Mouse (Mus musculus) layer of hippocampus, postnatal 36 days (tissue): ENCODE results near the gene Pomt2. TPM values are rescaled to one million over a fixed set of nuclear protein-coding genes. Genes with fewer than 3 reads are reported as not detected.
"Not testable (repeated sequence)": the region's sequence is repeated elsewhere in the genome, so short reads cannot be mapped to it uniquely, and the experiment has no call there.

Experiments used
- DNase-seq, 2 experiments: peaks; one replicate each; pipeline ENCODE4 v3.0.0; 2022
- total RNA-seq, 2 experiments: library from RNA; stranded (reverse); gene quantifications; 2 replicates each; pipeline ENCODE4 v1.2.3; 2021

Pomt2 gene
- 10 to 100 TPM; 17.5 TPM for total RNA-seq

DNA sequence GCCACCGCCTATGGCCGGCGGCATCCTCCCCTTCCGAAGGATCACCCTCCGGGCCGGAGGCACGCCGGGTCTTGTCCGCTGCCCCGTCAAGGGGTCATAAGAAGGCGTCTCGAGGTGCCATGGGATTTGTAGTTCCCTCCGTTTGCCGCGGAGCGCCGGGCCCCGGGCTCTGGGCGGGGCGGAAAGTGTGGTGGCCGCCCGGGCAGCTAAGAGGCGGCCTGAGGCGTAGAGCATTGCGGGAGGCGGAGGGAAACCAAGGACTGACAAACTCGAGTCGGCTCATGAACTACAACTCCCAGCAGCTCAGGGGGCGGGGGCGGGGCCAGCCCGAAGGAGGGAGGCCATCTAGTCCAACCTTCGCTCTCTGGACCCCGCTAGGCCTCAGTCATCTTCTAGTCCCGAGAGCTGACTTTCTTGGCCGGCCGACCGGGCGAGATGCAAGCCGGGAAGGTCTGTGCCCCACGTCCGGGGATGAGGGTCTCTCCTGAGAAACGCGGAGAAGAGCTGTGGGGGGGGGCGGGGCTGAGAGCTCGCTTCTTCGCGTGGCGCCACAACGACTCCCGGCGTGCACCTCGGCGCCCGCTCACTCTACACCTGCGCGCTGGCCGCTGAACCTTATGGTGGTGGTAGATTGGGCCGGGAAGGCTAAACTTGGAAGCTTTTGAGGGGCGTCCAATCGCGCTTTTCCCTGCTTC is at the start of gene Pomt2:
Pomt2 (minus strand) TSS at position 574 of the 695 bp plus-strand sequence.
- DNase-seq: peak; percentile 93 to 94

DNA sequence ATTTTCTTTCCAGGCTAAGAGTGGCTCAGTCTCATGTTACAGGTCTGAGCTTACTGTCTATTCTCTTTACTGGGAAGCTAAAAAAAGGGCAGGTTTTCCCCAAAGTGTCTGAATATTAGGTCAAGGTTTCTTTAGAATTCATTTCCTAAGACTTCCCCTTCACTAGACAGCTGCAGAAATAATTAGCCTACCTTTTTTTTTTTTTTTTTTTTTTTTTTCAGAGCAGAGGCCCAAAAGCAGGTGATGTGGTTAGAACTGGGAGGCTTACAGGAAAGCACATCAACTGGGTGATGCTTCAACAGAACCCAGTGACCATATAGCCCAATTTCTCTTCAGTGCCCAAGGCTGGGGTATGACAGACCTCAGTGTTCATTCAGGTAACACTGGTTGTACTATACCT is 48.5 kb upstream of the Pomt2 start:
- no peak for DNase-seq

DNA sequence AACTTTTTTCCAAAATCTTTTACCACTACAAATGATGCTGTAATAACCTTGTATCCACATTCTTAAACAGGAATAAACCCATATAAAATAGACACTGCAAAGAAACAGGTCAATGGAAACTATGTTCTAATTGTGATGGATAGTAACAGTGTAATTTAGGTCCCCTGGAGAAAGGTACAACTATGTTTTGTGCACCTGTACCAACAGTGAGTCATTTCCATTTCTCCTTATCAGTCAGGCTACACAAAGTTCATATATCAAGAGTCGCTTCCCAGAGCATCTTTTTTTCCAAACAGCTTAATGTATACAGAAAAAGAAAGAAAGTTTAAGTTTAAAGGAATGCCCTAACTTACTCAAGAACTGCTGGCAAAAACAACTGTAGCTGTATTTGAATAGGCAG is 47.3 kb upstream of the Pomt2 start:
- no peak for DNase-seq

DNA sequence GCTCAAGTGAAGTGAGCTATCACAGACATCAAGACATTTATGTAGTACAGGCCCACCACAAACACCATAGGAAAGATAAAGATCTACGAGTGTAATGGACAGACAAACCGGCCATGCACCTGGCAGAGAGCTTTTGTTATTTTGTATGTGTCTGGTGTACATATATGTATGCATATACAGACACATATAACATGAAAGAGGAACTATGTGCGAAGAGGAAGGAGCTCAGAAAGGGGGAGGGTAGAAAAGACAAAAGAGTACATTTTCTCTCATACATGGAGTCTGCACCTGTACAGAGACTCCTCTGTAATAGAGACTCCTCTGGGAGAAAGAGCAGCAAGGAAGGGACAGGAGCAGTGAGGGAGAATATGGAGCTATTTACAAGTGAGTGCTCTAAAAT is 45.2 kb upstream of the Pomt2 start:
- DNase-seq: no peak

DNA sequence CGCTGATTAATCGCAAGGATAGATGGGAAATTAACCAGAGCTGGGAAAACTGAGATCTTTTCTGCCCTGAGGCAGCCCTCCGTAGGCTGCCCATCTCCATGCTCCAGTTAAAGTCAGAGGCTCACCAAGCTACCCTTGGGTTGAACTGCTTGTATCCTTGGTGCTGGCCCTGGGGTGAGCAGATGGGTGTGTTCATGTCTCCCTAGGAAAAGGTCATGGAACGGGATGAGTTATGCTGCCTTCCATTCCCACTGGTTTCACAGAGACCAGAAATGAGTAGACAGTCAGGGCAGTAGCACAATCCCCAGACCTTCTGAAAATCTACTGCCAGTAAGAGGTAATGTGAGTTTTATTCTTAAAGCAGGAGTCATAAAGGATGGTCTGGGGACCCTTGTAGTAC is 29.9 kb upstream of the Pomt2 start:
- DNase-seq: no peak

DNA sequence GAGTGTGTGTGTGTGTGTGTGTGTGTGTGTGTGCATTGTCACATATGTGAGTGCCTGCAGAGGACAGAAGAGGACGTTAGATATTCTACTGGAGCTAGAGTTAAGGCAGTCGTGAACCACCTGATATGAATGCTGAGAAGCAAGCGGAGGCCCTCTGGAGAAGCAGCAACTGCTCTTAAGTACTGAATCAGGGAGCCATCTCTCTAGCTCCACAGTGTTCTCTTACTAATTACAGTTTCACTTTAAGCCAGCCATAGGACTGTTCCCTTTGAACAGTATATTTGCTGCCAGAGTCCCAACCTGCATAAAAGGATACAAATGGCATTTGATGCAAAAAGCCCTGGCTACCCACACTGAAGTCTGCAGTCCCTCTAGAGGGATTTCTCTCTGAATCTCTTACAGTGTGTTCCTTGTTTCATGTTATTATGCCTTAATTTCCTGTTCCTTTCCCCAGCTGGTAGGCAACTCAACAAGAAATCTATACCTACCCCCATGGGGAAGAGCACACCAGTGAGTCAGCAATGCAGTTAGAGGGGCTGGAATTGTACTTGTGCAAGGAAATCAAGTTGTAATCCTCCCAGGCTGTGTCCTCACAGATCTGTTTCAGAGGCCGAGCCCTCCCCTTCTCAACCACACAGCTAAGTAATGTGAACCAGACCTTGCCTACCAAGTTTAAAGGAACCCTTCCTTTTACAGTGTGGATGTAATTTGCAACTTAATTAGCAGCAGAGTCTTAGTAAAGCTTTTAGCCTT is 27.6 kb upstream of the Pomt2 start:
- DNase-seq: no peak

DNA sequence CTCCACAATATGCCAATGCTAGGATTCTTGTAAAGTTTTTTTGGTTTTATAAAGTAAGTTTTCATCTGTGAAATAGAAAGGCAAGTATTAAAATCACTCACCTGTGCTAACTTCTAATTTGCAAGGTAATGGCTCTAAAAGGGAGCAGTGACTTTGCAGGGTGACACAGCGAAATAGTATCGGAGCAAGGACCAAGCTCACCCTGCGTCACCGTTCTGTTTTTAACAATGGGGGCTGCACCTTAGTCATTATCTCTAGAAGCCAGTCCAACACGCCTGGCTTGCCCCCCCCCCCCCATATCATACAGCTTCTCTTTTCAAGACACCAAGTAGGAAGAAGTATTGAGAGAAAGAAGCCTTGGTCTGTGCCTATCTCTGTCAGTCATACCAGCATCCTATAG is 13.0 kb upstream of the Pomt2 start:
- DNase-seq: no peak

DNA sequence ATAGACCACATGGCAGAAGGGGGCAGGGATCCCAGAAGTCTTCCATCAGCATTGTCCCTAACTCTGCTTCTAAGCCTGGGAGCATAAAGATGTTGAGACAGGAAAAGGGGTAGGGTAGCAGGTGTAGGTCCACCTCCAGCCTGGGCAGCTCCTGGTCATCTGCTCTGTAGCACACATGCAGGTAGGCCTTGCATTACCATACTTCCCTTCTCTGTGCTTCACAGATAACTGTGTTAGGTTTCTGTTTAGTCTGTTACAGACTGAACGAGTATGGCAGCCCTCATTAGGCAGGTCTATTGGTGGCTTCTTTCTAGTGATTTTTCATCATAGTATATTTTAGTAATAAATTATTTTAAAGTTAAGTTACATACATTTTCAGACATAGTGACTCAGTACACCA is 12.5 kb upstream of the Pomt2 start:
- no peak for DNase-seq

DNA sequence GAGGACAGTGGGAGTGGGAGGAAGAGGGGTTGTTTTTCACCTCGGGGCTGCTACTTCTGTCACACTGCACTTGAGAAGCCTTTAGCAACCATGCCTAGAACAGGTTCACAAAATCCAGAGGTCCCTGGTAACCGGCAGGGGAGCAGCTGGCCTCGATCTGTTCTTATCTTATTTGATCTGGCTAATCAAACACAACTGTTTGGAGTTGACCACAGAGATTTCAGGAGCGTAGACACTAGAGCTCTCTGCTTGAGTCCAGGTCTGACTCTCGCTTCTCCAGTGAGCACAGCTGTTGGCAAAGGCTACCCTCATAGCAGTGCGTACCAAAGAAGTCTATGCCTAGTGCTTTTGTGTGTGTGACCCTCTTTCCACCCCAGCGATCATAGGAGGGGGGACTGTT is 10.3 kb upstream of the Pomt2 start:
- DNase-seq: no peak

DNA sequence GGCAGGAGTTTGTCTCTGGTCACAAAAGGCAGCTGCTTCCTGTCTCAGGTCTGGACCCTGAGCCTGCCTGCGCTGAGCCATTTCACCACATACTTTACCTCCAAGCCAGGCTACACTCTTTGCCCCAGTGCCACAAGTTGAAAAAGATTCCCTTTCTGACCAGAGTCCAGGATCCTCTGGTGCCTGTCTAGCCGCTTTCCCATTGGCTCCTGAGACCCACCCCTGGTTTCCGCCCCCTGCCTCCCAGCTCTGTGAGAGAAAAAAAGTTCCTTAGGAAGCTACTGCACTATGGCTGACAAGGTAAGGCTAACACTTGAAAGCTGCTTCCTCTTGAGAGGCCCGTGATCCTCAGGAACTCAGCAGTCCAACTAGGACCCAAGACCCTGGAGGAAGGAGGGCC is 9.6 kb upstream of the Pomt2 start:
- DNase-seq: no peak

DNA sequence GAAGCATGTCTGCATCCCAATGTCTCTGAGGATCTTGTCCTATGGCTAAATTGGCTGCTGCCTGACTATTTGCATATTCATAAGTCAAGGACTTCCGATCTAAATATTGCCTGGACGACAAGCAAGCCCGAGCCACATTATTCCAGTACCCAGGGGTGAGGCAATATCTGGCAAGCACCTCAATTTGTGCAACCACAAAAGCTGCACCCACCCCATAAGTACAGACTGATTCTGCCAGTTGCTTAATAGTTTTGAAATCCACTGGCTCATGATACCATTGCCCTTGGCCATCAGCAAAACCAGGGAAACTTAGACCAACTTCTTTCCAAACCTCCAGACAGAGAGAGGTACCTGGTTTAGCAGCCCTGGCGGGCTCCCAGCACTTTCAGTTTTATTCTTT is 6.7 kb upstream of the Pomt2 start:
- not testable (repeated sequence) for DNase-seq

DNA sequence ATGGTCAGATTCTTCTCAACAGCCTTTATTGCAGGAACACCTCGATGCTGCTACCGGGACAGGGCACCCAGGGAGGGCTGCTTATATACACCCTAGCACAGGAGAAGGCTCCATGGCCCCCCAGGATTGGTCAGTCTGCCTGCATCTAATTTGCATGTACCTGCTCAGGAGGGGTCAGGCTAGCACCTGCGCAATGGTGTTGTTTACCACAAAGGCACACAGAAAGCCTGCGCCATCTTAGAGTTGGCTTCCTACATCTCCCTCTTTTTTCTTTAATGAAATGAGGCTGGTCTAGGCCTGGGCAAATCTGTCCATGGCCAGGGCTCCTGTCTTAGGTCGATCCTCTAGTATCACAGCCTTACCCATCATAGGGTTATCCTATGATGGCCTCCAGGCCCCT is 1.7 kb upstream of the Pomt2 start:
- DNase-seq: no peak

DNA sequence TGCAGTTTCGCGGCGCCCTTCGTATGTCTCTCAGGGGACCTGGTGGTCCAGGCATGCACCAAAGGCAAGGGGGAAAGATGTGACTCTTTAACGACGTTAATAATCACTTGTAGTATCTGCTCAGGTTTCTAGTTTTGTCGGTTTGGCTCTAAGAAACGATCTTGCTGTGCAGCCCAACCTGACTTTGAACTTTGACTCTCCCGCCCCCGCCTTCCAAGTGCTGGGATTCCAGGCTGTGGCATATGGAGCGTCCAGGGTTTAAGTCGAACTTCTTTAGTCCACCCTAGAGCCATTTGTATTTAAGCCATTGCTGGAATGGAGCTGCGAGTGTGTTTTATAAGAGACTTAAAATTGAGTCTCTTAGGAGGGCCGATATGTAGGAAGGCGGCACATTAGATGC is 368 bp upstream of the Pomt2 start:
- DNase-seq: no peak

DNA sequence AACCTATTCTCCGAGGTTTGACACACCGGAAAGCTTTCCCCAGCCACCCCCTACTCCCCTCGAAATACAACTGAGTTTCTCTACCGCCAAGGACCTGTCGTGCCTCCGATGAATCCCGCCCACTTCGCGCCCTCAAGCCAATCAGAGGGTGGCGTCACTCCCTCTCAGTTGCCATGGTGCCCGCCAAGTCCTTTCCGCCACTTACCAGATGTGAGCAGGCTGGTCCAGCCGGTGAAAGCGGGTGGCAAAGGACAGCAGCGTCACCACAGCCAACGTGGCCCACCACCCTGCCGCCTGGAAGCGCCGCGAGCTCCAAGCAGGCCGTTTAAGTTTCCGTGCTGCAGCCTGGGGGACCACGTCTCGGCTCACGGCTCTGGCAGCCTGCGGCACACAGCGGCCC is 802 bp downstream of the Pomt2 start, which contains the start of gene Gstz1:
Gstz1 (plus strand) TSS at position 200 of the 400 bp plus-strand sequence.
- DNase-seq: peak; percentile 86 to 87

DNA sequence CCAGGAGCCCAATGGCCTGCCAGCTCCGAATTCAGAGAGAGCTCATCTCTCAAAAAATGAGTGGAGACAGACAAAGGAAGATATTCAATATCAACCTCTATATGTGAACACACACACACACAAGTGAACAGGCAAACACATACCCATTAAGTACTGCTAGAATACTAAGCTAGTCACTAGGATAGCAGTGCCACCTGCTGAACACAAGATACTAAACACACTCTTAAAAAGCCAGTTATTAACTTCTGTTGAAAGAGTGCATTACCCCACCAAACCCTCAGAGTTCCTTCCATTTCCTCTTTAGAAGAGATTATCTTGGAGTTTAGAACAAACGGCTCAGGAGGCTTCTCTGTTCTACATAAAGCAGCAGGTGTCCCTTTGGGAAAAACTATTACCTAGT is 5.6 kb downstream of the Pomt2 start:
- no peak for DNase-seq

DNA sequence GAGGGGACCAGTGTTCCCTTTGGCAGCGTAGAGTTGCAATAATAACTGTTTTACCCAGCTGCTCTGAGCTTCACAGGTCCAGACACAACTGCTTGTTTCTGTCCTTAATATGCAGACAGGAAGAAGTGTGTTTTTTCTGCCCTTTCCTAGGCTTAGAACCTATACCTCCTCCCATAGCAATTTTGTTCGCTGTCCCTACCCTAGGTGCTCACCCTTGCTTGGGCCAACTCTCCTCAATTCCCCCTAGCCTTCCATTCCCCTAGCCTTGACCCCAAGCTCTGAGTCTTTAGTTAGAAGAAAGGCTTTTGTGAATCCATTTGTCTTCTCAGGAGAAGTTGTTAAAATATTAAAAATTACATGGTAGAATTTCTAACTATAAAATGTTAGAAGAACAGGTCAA is 9.0 kb downstream of the Pomt2 start:
- DNase-seq: no peak

DNA sequence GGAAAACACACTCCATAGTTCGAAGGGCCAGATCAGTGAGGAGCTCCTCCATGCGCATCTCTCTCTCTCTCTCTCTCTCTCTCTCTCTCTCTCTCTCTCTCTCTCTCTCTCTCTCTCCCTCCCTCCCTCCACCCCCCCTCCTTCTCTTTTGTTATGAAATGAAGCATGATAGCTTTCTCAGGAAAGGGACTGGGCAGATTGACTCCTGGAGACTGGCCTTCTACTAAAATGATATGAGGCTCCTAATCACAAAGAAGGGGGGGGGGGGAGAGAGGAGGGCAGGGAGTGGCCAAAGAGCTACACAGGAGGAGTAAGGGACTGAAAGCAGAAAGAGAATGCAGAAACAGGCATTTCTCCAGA is 9.4 kb downstream of the Pomt2 start:
- no peak for DNase-seq

DNA sequence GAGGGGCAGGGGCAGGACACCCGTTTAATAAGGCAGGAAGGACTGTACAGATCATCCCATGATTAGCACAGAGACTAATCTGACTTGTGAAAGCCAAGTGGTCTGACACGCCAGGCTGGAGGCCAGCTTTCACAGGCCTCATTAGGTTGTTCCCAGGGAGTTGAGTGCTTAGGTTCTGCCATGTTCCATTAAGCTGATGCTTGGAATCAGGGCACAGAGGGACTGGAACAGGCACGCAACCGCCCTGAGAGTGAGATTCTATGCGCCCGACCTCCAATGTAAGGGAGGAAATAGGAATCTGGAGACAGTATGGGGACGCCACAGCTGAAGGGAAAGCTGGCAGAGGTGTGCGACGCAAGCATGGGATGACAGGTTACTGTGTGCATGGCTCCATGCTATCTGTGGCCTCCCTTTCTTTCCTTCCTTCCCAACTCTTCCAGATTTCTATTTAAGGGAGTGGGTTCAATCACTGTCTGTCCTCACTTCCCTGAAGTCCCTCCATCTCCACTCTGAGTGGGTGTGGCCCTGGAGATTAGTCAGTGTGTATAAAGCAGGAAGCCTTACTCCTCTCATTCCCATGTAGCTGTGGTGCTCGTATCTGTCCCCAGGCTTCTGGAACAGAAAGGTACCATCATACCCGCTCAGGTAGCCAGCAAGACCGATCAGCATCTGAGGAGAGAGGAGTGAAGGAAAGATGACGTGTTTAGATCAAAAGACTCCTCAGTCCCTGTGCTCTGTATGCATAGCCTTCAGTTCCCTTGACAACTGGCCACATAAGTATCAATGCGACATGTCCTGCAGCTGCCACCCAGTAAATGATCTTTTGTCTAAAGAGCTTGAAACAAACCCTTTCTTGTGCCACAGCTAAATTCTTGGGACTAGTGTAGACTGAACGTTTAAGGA is 10.1 kb downstream of the Pomt2 start:
- DNase-seq: no peak

DNA sequence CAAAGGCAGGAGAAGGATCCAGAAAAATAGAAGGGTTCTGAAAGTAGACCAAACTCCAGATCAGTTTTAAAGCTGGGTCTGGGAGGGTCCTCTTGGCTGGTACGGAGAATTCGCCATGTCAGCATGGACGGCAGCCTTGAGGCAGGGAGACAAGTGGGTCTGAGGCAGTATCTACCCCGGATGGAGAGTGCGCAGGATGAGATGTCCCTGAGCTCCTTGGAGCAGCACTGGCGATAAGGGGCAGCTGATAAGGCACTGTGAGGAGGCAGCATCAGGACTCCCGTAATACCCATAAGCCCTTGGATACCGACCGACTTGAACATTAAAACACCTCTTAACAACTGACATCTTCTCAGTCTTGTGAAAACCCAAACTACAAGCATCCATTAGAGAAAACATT is 15.0 kb downstream of the Pomt2 start:
- no peak for DNase-seq

DNA sequence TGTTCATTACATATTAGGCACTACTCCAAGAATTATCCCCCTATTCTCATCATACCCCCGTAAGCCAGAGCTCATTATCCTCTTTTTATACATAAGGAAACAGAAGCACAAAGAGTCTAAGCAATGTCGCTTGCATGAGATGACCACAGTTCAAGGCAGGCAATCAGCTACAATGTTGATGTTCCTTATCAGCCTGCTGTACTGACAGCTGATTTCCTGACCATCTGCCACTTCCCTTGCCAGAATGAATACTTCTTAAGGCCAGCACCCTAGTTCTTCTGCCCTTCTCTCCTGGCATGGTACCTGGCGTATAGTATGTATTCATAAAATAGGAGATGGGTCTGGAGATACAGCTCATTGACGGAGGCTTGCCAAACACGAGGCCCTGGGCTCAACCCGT is 15.6 kb downstream of the Pomt2 start:
- no peak for DNase-seq

DNA sequence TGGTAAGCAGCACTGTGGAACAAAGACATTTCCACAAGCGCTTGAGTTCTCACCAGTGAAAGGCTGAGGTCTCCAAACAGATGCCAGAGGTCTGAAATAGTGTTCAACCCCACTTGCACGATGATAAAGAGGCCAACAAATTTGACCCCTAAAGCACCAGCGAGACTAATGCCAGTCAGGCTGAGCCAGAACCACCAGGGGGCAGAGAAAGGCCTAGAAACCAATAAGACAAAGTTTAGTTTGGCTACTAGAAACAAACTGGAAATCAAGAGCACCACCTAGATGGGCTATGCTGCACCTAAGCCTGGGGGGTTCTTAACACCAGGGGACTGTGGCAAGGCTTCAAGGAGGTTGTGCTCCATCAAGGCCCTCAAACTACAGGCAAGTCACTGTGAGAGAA is 16.1 kb downstream of the Pomt2 start:
- DNase-seq: no peak

DNA sequence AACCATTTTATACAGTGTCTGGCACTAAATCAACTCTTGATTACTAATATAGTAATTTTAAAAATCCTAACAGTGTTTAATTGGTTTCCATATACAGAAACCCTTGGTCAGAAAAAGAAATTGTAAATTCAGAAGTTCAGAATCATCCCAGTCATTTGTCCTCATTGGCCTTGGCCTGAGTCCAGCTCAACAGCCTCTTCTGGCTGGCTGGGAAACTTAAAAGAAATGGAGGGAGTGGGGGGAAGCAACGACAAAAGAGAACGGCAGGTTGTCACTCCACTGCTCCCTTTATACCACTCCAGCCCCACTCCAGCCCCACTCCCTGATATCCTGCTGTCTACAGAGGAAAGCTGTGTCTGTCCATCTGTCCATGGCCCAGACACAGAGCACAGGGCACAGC is 16.6 kb downstream of the Pomt2 start:
- DNase-seq: no peak

DNA sequence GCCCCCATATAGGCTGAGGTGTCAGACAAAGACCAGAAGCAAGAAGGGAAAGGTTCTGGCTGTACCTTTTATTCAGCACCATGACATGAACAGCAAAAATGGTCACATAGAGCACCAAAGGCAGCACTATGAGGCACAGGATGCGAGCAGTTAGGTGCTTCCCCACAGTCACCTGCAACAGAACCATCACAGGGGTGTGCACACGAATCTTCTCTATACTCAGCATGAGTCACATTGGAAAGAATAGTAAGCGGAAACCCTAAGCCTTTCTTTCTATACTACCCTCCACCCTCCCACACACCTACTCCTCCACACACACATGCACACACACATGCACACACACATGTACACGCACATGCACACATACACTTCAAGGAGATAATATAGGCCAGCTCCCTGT is 17.5 kb downstream of the Pomt2 start:
- no peak for DNase-seq
